In genomic region chr10:80915260-80915659, GRCm38 (mm10) we compare ENCODE assay signal across 21 mouse cellular contexts. TPM values are rescaled to one million over a fixed set of nuclear protein-coding genes. Genes with fewer than 3 reads are reported as not detected.
A peak's percentile ranks its signal among the peaks of the same experiment; 100 is the strongest.
DNase-seq lines count a peak whose midpoint lies in the region; ATAC-seq and TF ChIP-seq lines count a peak whose summit lies in the region.
"Had no signal": no experiment of that assay in that cellular context is flagged by ENCODE, and none has a peak within 500 bp of the region (broad histone marks: within the 10 kb centered on the region; RNA-seq: fewer than 3 reads in every experiment).

No protein-coding gene starts in this region.

- peaks cover 43% of the 10 kb centered on the region for H3K4me1 ChIP-seq in cerebellum, adult 2 months (ENCODE audit: control insufficient read depth, insufficient read depth, low read length)
- H3K4me1 ChIP-seq in liver, adult 2 months (ENCODE audit: control insufficient read depth, insufficient read depth, low read length) = peaks cover 21% of the 10 kb centered on the region
- peaks cover 27% of the 10 kb centered on the region for H3K4me1 ChIP-seq in liver, embryonic 11.5 days (replicated peaks; ENCODE audit: control insufficient read depth, insufficient read depth, low read length)

- H3K4me3 ChIP-seq in cerebellum, adult 2 months (replicated peaks; ENCODE audit: insufficient read depth, low read depth, low read length) = no peak overlapping the region
- H3K4me3 ChIP-seq in liver, adult 2 months (ENCODE audit: insufficient read depth, low read depth, low read length) = no peak overlapping the region
- no peak overlapping the region for H3K4me3 ChIP-seq in liver, embryonic 11.5 days (ENCODE audit: low read depth, low read length)
- H3K4me3 ChIP-seq: embryonic facial prominence, embryonic 13.5 days; forebrain, embryonic 13.5 days; heart, embryonic 13.5 days had no signal

- H3K36me3 ChIP-seq in liver, adult 2 months (ENCODE audit: control insufficient read depth, insufficient read depth, low read length) = no peaks in the 10 kb centered on the region
- H3K36me3 ChIP-seq in liver, embryonic 11.5 days (ENCODE audit: control insufficient read depth, insufficient read depth, low read length) = peaks cover 2% of the 10 kb centered on the region; the same call in 1 of the 2 replicates
- H3K36me3 ChIP-seq: G1E had no signal

- no peak for TF ChIP-seq CTCF in cerebellum, adult 2 months (IDR thresholded peaks at IDR 0.05; ENCODE audit: borderline replicate concordance, insufficient read depth, low read depth, low read length)
- no peak for TF ChIP-seq CTCF in liver, adult 2 months (IDR thresholded peaks at IDR 0.05; ENCODE audit: low read depth, low read length)

- no peak overlapping the region for H3K4me2 ChIP-seq in liver, embryonic 11.5 days
- H3K4me2 ChIP-seq: embryonic facial prominence, embryonic 13.5 days; heart, embryonic 13.5 days had no signal

- H3K79me2 ChIP-seq in liver, adult 2 months (ENCODE audit: control insufficient read depth, insufficient read depth, low read length) = peaks cover 4% of the 10 kb centered on the region; the same call in 1 of the 2 replicates

- no peaks in the 10 kb centered on the region for H3K27me3 ChIP-seq in cerebellum, adult 2 months (ENCODE audit: control insufficient read depth, insufficient read depth, low read length)
- H3K27me3 ChIP-seq in liver, adult 2 months (ENCODE audit: control insufficient read depth, insufficient read depth, low read length) = no peaks in the 10 kb centered on the region
- H3K27me3 ChIP-seq in liver, embryonic 11.5 days (replicated peaks; ENCODE audit: control insufficient read depth, insufficient read depth, low read length) = no peaks in the 10 kb centered on the region
- H3K27me3 ChIP-seq: embryonic facial prominence, embryonic 13.5 days; forebrain, embryonic 13.5 days; heart, embryonic 13.5 days had no signal

- H3K9ac ChIP-seq in liver, adult 2 months (ENCODE audit: low read depth, low read length) = no peak overlapping the region
- no peak overlapping the region for H3K9ac ChIP-seq in liver, embryonic 11.5 days (ENCODE audit: low read depth, low read length)
- H3K9ac ChIP-seq: forebrain, embryonic 13.5 days; forebrain, postnatal 0 days; heart, embryonic 13.5 days had no signal

- 30% methylated on average over 2 of the region's 2 CpGs for WGBS in cerebellum, adult 2 months
- 49% methylated on average over 2 of the region's 2 CpGs for WGBS in liver, adult 2 months
- WGBS in liver, embryonic 11.5 days = 63% methylated on average over 2 of the region's 2 CpGs

- DNase-seq in cerebellum, adult 2 months = no peak
- DNase-seq in cerebellum, adult 9-11 months = no peak
- DNase-seq in liver, adult 2 months (ENCODE audit: extremely low read depth, low read depth, low spot score) = no peak
- no peak for DNase-seq in liver, embryonic 11.5 days (ENCODE audit: low spot score)
- DNase-seq in c-Kit-positive CD71-positive TER-119-positive erythroid progenitor cells, embryonic 14.5 days (ENCODE audit: low spot score) = peak; percentile 48
- no peak for DNase-seq in adrenal gland, postnatal 36 days
- DNase-seq: adrenal gland, postnatal 10 days; B cell, adult 2 months; cerebellum, adult 8-10 months; forebrain, postnatal 0 days; gastrocnemius, postnatal 36 days; heart, adult 11 months; heart, postnatal 36 days had no signal

- TF ChIP-seq POLR2A in cerebellum, adult 2 months (IDR thresholded peaks at IDR 0.05; ENCODE audit: borderline replicate concordance, insufficient read depth, low read length) = no peak
- no peak for TF ChIP-seq POLR2A in liver, adult 2 months (IDR thresholded peaks at IDR 0.05; ENCODE audit: extremely low read depth, insufficient read depth, low read length)

- no peaks in the 10 kb centered on the region for H3K9me3 ChIP-seq in liver, embryonic 11.5 days (ENCODE audit: control insufficient read depth, low read length)
- H3K9me3 ChIP-seq: embryonic facial prominence, embryonic 13.5 days; forebrain, embryonic 13.5 days; G1E; heart, embryonic 13.5 days had no signal

- ATAC-seq in liver, embryonic 11.5 days (replicated peaks; ENCODE audit: low FRiP score) = no peak
- ATAC-seq in megakaryocyte progenitor cell, adult 5-6 weeks (replicated peaks; ENCODE audit: poor library complexity) = 0 out of 2 replicates have a peak, but pooled peaks have one; percentile 27
- ATAC-seq in erythroid progenitor cell, adult 5-6 weeks (replicated peaks; ENCODE audit: low FRiP score, poor library complexity, severe bottlenecking) = no peak
- ATAC-seq: CD4-positive, CD25-positive, alpha-beta regulatory T cell, adult 4 months; forebrain, embryonic 13.5 days; forebrain, postnatal 0 days had no signal

- peak overlapping the region; percentile 66; the same call in 1 of the 2 replicates for H3K27ac ChIP-seq in cerebellum, adult 2 months (ENCODE audit: insufficient read depth, low read length)
- peak overlapping the region; percentile 62; the same call in 1 of the 2 replicates for H3K27ac ChIP-seq in liver, adult 2 months (replicated peaks; ENCODE audit: insufficient read depth, low read depth, low read length)
- no peak overlapping the region for H3K27ac ChIP-seq in liver, embryonic 11.5 days (ENCODE audit: low read depth, low read length)
- H3K27ac ChIP-seq: embryonic facial prominence, embryonic 13.5 days; forebrain, embryonic 13.5 days; heart, embryonic 13.5 days had no signal

RNA-seq across cellular contexts. Expression of gene Lmnb2, which starts 2.8 kb away (rescaled TPM):
- 39.0 and 42.8 TPM in 2 replicates for polyA plus RNA-seq in cerebellum, adult 2 months (2012; rRNA removed)
- 3.2 and 3.3 TPM in 2 replicates for total RNA-seq in liver, adult 2 months (2014; rRNA removed)
- 5.5 and 6.6 TPM in 2 replicates for polyA plus RNA-seq in liver, adult 2 months (2012; rRNA removed)
- polyA plus RNA-seq in liver, embryonic 11.5 days (2014; fragmentation: Nextera tagmentation; extraction: Ambion mirVana) = 16.2 and 18.2 TPM in 2 replicates
- total RNA-seq in megakaryocyte progenitor cell, adult 5-6 weeks (2015) = 11.7 and 13.9 TPM in 2 replicates
- 49.3 and 56.9 TPM in 2 replicates for total RNA-seq in megakaryocyte progenitor cell, adult 5-6 weeks (2017)
- total RNA-seq in adrenal gland, postnatal 36 days (2021) = 10 to 100 TPM; 11.2 to 17.2 TPM
- total RNA-seq in erythroid progenitor cell, adult 5-6 weeks (2015; ENCODE audit: low replicate concordance) = 0.36 and 1.3 TPM in 2 replicates
- 7.3 and 9.0 TPM in 2 replicates for total RNA-seq in erythroid progenitor cell, adult 5-6 weeks (2017; ENCODE audit: low replicate concordance)

RNA-seq across cellular contexts. Expression of gene Timm13, which starts 14.5 kb away (rescaled TPM):
- 208 and 217 TPM in 2 replicates for polyA plus RNA-seq in cerebellum, adult 2 months (2012; rRNA removed)
- total RNA-seq in liver, adult 2 months (2014; rRNA removed) = 79.9 and 87.7 TPM in 2 replicates
- polyA plus RNA-seq in liver, adult 2 months (2012; rRNA removed) = 369 and 388 TPM in 2 replicates
- polyA plus RNA-seq in liver, embryonic 11.5 days (2014; fragmentation: Nextera tagmentation; extraction: Ambion mirVana) = 396 and 445 TPM in 2 replicates
- 132 and 150 TPM in 2 replicates for total RNA-seq in megakaryocyte progenitor cell, adult 5-6 weeks (2015)
- total RNA-seq in megakaryocyte progenitor cell, adult 5-6 weeks (2017) = 55.3 and 100 TPM in 2 replicates
- total RNA-seq in adrenal gland, postnatal 36 days (2021) = 100 to 1,000 TPM; 202 to 239 TPM
- 17.6 and 32.1 TPM in 2 replicates for total RNA-seq in erythroid progenitor cell, adult 5-6 weeks (2015; ENCODE audit: low replicate concordance)
- total RNA-seq in erythroid progenitor cell, adult 5-6 weeks (2017; ENCODE audit: low replicate concordance) = 3.7 and 7.6 TPM in 2 replicates

RNA-seq across cellular contexts. Expression of gene Gadd45b, which starts 14.6 kb away (rescaled TPM):
- 30.6 and 33.3 TPM in 2 replicates for polyA plus RNA-seq in cerebellum, adult 2 months (2012; rRNA removed)
- total RNA-seq in liver, adult 2 months (2014; rRNA removed) = 2.1 and 8.3 TPM in 2 replicates
- 1.4 and 1.8 TPM in 2 replicates for polyA plus RNA-seq in liver, adult 2 months (2012; rRNA removed)
- 4.0 and 5.0 TPM in 2 replicates for polyA plus RNA-seq in liver, embryonic 11.5 days (2014; fragmentation: Nextera tagmentation; extraction: Ambion mirVana)
- 18.7 and 20.7 TPM in 2 replicates for total RNA-seq in megakaryocyte progenitor cell, adult 5-6 weeks (2015)
- total RNA-seq in megakaryocyte progenitor cell, adult 5-6 weeks (2017) = 17.6 and 17.9 TPM in 2 replicates
- 100 to 1,000 TPM in 1 of 2 experiments, 10 to 100 TPM in 1; 81.7 to 149 TPM for total RNA-seq in adrenal gland, postnatal 36 days (2021)
- total RNA-seq in erythroid progenitor cell, adult 5-6 weeks (2015; ENCODE audit: low replicate concordance) = 1.3 and 1.8 TPM in 2 replicates
- 3.6 and 9.2 TPM in 2 replicates for total RNA-seq in erythroid progenitor cell, adult 5-6 weeks (2017; ENCODE audit: low replicate concordance)

RNA-seq across cellular contexts. Expression of gene Tmprss9, which starts 43.6 kb away (rescaled TPM):
- 0.41 and 0.74 TPM in 2 replicates for polyA plus RNA-seq in cerebellum, adult 2 months (2012; rRNA removed)
- total RNA-seq in liver, adult 2 months (2014; rRNA removed) = under 0.01 and 0.09 TPM in 2 replicates
- polyA plus RNA-seq in liver, adult 2 months (2012; rRNA removed) = 0.04 and 0.05 TPM in 2 replicates
- polyA plus RNA-seq in liver, embryonic 11.5 days (2014; fragmentation: Nextera tagmentation; extraction: Ambion mirVana) = not detected in 2 replicates
- total RNA-seq in megakaryocyte progenitor cell, adult 5-6 weeks (2015) = not detected in 2 replicates
- total RNA-seq in megakaryocyte progenitor cell, adult 5-6 weeks (2017) = not detected in 2 replicates
- not detected for total RNA-seq in adrenal gland, postnatal 36 days (2021)
- total RNA-seq in erythroid progenitor cell, adult 5-6 weeks (2015; ENCODE audit: low replicate concordance) = 0.72 TPM in 1 of 2 replicates, not detected in the other
- total RNA-seq in erythroid progenitor cell, adult 5-6 weeks (2017; ENCODE audit: low replicate concordance) = 0.30 TPM in 1 of 2 replicates, not detected in the other
- total RNA-seq: gastrocnemius, postnatal 36 days; heart, postnatal 36 days had no signal
- polyA plus RNA-seq: CD4-positive, CD25-positive, alpha-beta regulatory T cell, adult 4 months; embryonic facial prominence, embryonic 13.5 days; heart, postnatal 0 days had no signal
